Mouse (Mus musculus): ENCODE data around the gene Aco2. TPM values are rescaled to one million over a fixed set of nuclear protein-coding genes. Genes with fewer than 3 reads are reported as not detected.

The Aco2 gene
- polyA plus RNA-seq, 1 experiment from 2014 or later = 105 TPM

DNA sequence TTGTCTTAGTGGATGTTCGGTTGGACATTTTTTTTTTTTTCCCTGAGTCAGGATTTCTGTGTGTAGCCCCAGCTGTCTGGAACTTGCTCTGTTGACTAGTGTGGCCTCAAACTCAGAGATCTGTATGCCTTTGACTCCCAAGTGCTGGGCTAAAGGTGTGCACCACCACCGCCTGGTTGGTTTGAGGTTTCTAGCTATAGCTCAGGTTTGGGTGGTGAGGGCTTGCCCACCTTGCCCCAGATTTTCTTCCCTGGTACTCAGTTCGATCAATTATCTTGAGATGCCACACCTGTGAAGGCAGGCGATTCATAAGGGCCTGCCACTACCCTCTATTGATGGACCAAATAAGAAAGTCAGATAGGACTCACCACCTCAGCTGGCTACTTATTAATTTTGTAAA is 24.9 kb upstream of the Aco2 start:
- 78% methylated on average over 4 of the region's 4 CpGs for WGBS (ENCODE audit: insufficient replicate concordance)
- no peaks in the 10 kb centered on the region for H3K9me3 ChIP-seq (replicated peaks)
- H3K4me2 ChIP-seq = no peak overlapping the region
- H3K36me3 ChIP-seq = peaks cover 51% of the 10 kb centered on the region
- H3K4me1 ChIP-seq (replicated peaks) = peaks cover 15% of the 10 kb centered on the region
- no peak overlapping the region for H3K27ac ChIP-seq
- no peak overlapping the region for H3K9ac ChIP-seq
- no peaks in the 10 kb centered on the region for H3K27me3 ChIP-seq
- DNase-seq (no peak), ATAC-seq (ENCODE audit: low read depth) (no peak)
- H3K4me3 ChIP-seq (replicated peaks) = no peak overlapping the region

DNA sequence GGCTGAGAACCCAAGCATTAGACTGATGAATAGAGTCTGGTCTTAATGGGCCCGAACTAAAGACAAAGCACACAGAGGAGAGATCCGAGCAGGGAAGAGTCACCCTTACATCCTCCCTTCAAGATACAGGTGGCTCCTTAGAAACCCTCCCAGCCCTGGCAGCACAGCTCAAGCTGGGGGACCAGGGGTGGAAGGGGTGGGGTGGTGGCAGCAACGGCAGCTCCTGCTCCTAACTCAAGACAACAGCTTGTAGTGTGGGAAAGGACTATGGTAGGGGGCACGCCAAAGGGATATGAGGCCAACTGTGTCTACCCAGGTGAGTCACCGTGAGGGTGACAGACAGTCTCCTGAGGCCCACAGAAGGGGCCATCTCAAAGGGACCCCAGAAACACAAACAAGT is 24.2 kb upstream of the Aco2 start:
- H3K36me3 ChIP-seq = peaks cover 56% of the 10 kb centered on the region
- H3K4me2 ChIP-seq = no peak overlapping the region
- ATAC-seq (ENCODE audit: low read depth) = no peak

DNA sequence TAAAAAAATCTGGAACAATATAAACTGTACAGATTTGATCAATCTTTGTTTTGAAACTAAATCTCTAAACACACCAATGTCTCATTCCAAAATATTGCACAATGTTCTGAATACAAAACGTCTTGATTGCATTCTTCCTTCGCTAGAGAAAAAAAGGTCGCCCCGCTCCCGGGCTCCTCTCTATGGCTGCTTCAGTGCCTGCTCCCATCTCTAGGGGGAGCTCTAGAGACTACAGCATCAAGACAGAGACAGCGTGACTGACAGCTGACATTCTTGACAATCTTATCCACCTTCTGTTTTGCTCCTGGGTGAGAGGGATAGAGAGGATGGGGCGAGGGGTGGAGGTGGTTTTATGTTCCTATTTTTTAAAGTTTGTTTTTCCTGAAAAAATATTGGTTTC is 23.8 kb upstream of the Aco2 start:
- Histone ChIP-seq H3K27ac (no peak overlapping the region), H3K4me1 (replicated peaks) (peaks cover 24% of the 10 kb centered on the region), H3K9ac (no peak overlapping the region), H3K9me3 (replicated peaks) (no peaks in the 10 kb centered on the region), H3K27me3 (no peaks in the 10 kb centered on the region), H3K36me3 (peaks cover 56% of the 10 kb centered on the region), H3K4me2 (no peak overlapping the region), H3K4me3 (replicated peaks) (no peak overlapping the region)
- ATAC-seq (ENCODE audit: low read depth) (0 out of 2 replicates have a peak, but pooled peaks have one; percentile 55), DNase-seq (peak; percentile 64)
- 38% methylated on average over 7 of the region's 7 CpGs for WGBS (ENCODE audit: insufficient replicate concordance)

More for the DNA sequence above, 24.2 kb upstream of the Aco2 start:
- no peak overlapping the region for H3K27ac ChIP-seq
- no peak overlapping the region for H3K9ac ChIP-seq
- no peak for DNase-seq
- H3K9me3 ChIP-seq (replicated peaks) = no peaks in the 10 kb centered on the region
- no peak overlapping the region for H3K4me3 ChIP-seq (replicated peaks)
- peaks cover 21% of the 10 kb centered on the region for H3K4me1 ChIP-seq (replicated peaks)
- WGBS (ENCODE audit: insufficient replicate concordance) = 80% methylated on average over 5 of the region's 5 CpGs
- no peaks in the 10 kb centered on the region for H3K27me3 ChIP-seq

DNA sequence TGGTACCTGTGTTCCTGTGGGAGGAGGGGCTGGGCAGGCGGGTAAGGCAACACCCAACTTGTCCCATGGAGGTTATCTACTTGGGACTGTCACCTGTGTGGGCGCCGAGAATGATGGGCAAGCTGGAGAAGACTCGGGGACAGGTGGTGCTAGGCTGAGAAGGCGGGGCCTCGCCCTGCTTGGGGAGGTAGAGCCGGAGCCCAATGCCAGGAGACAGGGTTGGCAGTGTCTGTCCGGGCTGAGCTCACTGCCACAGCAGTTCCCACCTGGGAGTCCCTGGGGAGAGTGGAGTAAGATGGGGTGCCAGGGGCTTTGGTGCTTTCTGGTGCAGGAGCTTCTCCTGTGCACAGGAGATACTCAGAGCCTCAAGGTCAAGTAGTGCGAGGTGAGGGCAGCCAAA is 23.0 kb upstream of the Aco2 start:
- H3K4me1 ChIP-seq (replicated peaks) = peaks cover 30% of the 10 kb centered on the region
- H3K27me3 ChIP-seq = no peaks in the 10 kb centered on the region
- no peak for DNase-seq
- peaks cover 62% of the 10 kb centered on the region for H3K36me3 ChIP-seq
- H3K4me2 ChIP-seq = no peak overlapping the region
- H3K27ac ChIP-seq = no peak overlapping the region; the same call in 1 of the 2 replicates
- no peaks in the 10 kb centered on the region for H3K9me3 ChIP-seq (replicated peaks)
- H3K9ac ChIP-seq = no peak overlapping the region
- H3K4me3 ChIP-seq (replicated peaks) = no peak overlapping the region
- no peak for ATAC-seq (ENCODE audit: low read depth)
- WGBS (ENCODE audit: insufficient replicate concordance) = 86% methylated on average over 9 of the region's 9 CpGs

DNA sequence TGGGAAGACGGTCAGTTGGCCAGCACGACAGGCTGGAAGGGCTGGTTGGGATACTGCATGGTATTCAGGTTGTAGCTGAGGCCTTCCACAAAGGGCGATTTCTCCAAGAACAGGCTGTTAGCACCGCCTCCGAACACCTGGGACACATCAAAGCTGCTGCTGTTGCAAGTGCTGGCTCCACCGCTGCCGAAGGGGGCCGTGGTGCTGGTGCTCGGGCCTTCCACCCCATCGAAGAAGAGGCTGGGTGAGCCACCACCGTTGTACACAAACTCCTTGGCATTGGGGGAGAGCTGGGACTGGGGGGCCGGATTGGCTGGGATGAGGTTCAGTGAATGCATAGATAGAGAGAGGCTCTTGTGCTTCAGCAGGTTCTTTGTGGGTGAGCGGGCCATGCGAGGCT is 21.4 kb upstream of the Aco2 start:
- no peaks in the 10 kb centered on the region for H3K9me3 ChIP-seq (replicated peaks)
- DNase-seq (no peak), ATAC-seq (ENCODE audit: low read depth) (no peak)
- H3K27ac ChIP-seq = no peak overlapping the region
- H3K4me3 ChIP-seq (replicated peaks) = no peak overlapping the region
- no peak overlapping the region for H3K4me2 ChIP-seq
- peaks cover 68% of the 10 kb centered on the region for H3K36me3 ChIP-seq
- peaks cover 40% of the 10 kb centered on the region for H3K4me1 ChIP-seq (replicated peaks)
- WGBS (ENCODE audit: insufficient replicate concordance) = 86% methylated on average over 14 of the region's 14 CpGs
- no peak overlapping the region for H3K9ac ChIP-seq
- H3K27me3 ChIP-seq = no peaks in the 10 kb centered on the region

DNA sequence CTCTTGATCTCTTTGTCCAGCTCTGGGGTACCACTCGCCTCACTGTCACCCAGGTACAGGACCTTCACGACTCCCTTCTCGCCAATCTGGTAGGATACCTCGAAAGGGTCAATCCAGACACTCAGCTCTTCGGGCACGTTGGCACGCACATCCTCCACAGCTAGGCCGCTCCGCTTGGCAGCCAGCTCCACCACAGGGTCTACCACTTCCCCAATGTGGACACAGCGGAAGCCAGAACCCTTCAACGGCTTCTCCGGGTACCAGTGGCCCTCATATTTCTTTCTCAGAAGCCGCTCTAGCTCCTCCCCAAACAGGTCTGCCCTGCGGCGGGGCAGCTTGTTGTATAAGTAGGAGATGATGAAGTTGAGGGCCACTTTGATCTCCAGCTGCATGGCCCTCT is 20.7 kb upstream of the Aco2 start:
- Histone ChIP-seq H3K9ac (no peak overlapping the region), H3K27me3 (no peaks in the 10 kb centered on the region), H3K9me3 (replicated peaks) (no peaks in the 10 kb centered on the region), H3K27ac (no peak overlapping the region), H3K4me3 (replicated peaks) (no peak overlapping the region), H3K4me1 (replicated peaks) (peaks cover 37% of the 10 kb centered on the region), H3K4me2 (no peak overlapping the region), H3K36me3 (peaks cover 68% of the 10 kb centered on the region)
- ATAC-seq (ENCODE audit: low read depth) (no peak), DNase-seq (no peak)
- 87% methylated on average over 15 of the region's 15 CpGs for whole genome bisulfite sequencing (ENCODE audit: insufficient replicate concordance)

DNA sequence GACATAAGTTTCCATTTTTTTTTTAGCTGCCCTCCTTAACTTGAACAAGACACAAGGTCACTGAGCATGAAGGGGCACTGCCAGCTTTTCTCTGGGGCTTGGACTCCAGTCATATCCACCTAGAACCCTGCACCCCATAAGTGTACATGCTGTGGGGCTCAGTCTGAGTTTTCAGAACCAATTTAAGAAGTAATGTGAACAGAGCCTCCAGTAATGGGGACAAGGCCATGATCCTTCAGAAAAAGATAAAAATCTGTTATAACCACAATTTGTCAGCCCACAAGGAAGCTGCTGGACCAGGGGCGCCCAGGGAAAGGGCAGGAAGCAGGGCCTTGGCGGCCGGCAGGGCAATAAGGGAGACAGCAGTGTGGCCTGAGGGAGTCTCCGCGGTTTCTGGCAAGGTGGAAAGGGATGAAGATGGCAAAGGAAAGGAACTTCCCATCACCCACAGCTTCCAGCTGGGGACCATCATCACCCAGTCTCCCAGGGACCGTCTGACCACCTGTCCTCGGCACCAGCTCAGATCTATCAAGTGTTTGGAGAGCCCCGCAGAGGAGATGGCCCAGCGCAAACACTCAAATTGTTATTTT is 19.6 kb upstream of the Aco2 start:
- Histone ChIP-seq H3K27me3 (no peaks in the 10 kb centered on the region), H3K4me2 (0 out of 2 replicates have a peak overlapping the region, but pooled peaks have one; percentile 12), H3K9me3 (replicated peaks) (no peaks in the 10 kb centered on the region), H3K9ac (no peak overlapping the region), H3K4me3 (replicated peaks) (no peak overlapping the region), H3K4me1 (replicated peaks) (peaks cover 46% of the 10 kb centered on the region), H3K27ac (peak overlapping the region; percentile 72), H3K36me3 (peaks cover 61% of the 10 kb centered on the region)
- ATAC-seq (ENCODE audit: low read depth) (no peak), DNase-seq (no peak)
- WGBS (ENCODE audit: insufficient replicate concordance) = 85% methylated on average over 9 of the region's 9 CpGs

DNA sequence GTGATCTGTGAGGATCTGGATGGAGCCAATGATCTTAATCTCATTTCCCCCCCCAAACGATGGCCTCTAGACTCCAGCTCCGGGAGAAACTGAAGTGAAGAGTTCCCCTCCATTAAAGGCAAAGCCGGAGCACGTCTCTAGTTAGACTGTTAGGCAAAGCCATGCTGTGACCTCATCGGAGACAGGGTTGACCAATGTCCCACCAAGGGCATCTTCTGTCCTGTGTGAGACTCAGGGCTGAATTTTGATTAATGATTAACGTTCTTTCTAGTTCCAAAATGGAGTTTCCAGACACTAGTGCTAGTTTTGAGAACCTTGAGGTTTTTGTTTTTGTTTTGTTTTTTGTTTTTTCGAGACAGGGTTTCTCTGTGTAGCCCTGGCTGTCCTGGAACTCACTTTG is 19.0 kb upstream of the Aco2 start:
- peaks cover 41% of the 10 kb centered on the region for H3K4me1 ChIP-seq (replicated peaks)
- ATAC-seq (ENCODE audit: low read depth) = no peak
- H3K27me3 ChIP-seq = no peaks in the 10 kb centered on the region
- DNase-seq = no peak
- peaks cover 55% of the 10 kb centered on the region for H3K36me3 ChIP-seq
- 0 out of 2 replicates have a peak overlapping the region, but pooled peaks have one; percentile 12 for H3K4me2 ChIP-seq
- H3K27ac ChIP-seq = peak overlapping the region; percentile 72
- H3K9me3 ChIP-seq (replicated peaks) = no peaks in the 10 kb centered on the region
- no peak overlapping the region for H3K4me3 ChIP-seq (replicated peaks)
- 71% methylated on average over 7 of the region's 7 CpGs for WGBS (ENCODE audit: insufficient replicate concordance)
- H3K9ac ChIP-seq = no peak overlapping the region

DNA sequence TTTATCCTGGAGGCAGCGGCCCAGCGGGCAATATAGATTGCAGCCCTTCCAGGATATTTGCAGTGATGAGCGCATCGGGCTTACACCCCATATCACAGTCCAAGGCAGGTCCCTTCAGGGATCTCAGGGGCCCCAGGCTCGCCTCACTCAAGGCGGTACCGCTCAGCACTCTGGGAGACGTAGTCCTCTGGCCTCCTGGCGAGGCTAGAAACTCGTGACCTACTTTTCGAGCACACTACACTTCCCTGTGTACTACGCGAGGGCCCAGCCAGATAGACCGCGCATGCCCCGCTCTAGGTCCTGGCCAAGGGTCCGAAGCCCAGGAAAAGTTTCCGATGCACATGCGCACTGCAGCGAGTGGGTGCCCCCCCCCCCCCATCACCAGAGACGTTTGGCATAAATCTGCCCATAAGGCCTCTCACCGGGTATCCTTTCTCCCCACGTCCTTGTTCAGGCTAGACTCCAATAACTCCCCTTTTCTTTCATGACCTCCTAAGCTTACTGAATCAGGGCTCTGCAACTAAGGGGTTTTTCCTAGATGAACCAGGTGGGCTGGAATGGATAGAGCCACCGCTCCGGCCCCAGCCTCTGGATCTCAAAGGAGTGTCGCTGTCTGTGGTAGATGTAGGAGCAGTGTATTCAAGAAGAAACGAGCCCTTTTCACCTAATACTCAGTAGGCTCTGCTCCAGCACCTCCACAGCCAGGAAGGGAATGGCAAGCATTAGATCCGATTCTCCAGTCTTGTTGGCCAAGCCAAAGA is 15.9 kb upstream of the Aco2 start:
- Histone ChIP-seq H3K9ac (peak overlapping the region; percentile 86), H3K9me3 (replicated peaks) (no peaks in the 10 kb centered on the region), H3K4me2 (peak overlapping the region; percentile 92), H3K27ac (peak overlapping the region; percentile 95), H3K4me3 (replicated peaks) (peak overlapping the region; percentile 85), H3K36me3 (peaks cover 27% of the 10 kb centered on the region), H3K27me3 (no peaks in the 10 kb centered on the region), H3K4me1 (replicated peaks) (peaks cover 60% of the 10 kb centered on the region)
- WGBS (ENCODE audit: insufficient replicate concordance) = 1% methylated on average over 28 of the region's 28 CpGs
- DNase-seq (peak; percentile 88), ATAC-seq (ENCODE audit: low read depth) (peak; percentile 91)

DNA sequence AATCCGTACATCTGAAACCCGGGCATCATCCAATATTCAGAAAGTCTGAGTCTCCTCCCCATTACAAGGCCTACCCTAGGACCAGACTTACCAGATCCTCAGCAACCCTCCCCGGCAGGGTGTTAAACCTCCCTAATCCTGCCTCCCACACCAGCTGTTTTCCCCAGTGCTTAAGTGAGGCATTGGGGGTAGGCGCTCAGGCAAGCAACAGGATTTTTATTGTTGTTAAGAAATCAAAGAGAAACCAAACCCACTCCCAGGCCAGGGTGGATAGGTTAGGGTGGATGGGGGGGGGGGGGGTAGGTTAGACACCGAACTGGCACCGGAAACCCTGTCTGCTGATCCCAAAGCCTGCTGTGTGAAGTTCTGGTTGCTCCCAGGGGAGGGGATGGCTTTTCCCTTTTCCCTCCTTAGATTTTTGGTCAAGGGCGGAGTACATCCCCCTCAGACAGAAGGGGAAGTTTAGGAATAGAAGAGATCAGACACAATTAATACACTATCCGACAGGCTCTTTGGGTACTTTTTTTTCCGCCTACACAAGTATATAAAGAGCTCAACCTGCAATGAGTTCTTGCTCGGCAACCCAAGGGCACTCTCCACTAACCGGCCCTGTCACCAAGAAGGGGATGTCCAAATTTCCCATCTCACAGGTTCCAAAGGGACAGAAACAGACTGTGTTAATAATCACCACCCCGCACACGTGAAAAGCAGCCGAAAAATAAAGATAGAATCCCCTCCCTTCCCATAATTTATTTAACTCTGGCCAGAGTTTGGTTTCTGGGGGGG is 15.0 kb upstream of the Aco2 start:
- Histone ChIP-seq H3K27ac (peak overlapping the region; percentile 95), H3K27me3 (no peaks in the 10 kb centered on the region), H3K4me2 (peak overlapping the region; percentile 92), H3K4me3 (replicated peaks) (peak overlapping the region; percentile 85), H3K36me3 (peaks cover 18% of the 10 kb centered on the region), H3K9ac (peak overlapping the region; percentile 86), H3K9me3 (replicated peaks) (no peaks in the 10 kb centered on the region), H3K4me1 (replicated peaks) (peaks cover 61% of the 10 kb centered on the region)
- DNase-seq (no peak), ATAC-seq (ENCODE audit: low read depth) (no peak)
- under 1% methylated on average over 14 of the region's 14 CpGs for WGBS (ENCODE audit: insufficient replicate concordance)

DNA sequence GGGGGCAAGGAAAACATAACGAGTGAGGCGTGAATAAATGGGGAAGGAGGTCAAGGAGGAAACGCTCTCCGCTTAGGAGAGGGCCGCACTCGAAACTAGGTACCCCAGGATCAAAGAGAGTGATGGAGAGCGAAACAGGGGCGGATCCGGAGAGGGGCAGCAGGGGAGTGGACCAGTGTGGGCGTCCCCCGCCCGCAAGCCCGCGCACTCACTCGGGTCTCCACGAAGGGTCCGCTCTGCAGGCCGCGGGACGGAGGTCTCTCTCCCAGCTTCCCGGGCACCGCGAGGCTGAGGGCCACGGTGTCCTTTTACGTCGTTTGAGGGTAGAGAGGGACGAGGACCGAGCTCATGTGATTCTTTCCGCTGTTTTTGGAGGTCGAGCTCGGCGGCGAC is 14.4 kb upstream of the Aco2 start:
- ATAC-seq (ENCODE audit: low read depth) (peak; percentile 20; the same call in 1 of the 2 replicates), DNase-seq (no peak)
- Histone ChIP-seq H3K9ac (peak overlapping the region; percentile 86), H3K4me2 (peak overlapping the region; percentile 92), H3K36me3 (peaks cover 13% of the 10 kb centered on the region), H3K4me1 (replicated peaks) (peaks cover 56% of the 10 kb centered on the region), H3K4me3 (replicated peaks) (peak overlapping the region; percentile 85), H3K9me3 (replicated peaks) (no peaks in the 10 kb centered on the region), H3K27ac (peak overlapping the region; percentile 95), H3K27me3 (no peaks in the 10 kb centered on the region)
- under 1% methylated on average over 33 of the region's 33 CpGs for WGBS (ENCODE audit: insufficient replicate concordance)
